Mouse (Mus musculus) liver, embryonic 14.5 days (tissue): ENCODE results near the gene Pkd1l1. TPM values are rescaled to one million over a fixed set of nuclear protein-coding genes. Genes with fewer than 3 reads are reported as not detected.

Source experiments
- ATAC-seq: fragments of 200-750 bp; cut with Nextera tagmentation; 2 replicates; pipeline ENCODE4 v1.8.0; 2017; ENCODE audit warnings: moderate number of reproducible peaks, mild to moderate bottlenecking, moderate library complexity; ENCODE audit not compliant: insufficient read depth
- DNase-seq, 3 experiments: peaks; one replicate each; pipeline ENCODE4 v3.0.0-alpha.2; 2012 to 2013; ENCODE audit warnings: low read depth in 3 of 3, low spot score in 3 of 3
- H3K27ac ChIP-seq: fragments of 300-500 bp; sonication (generic); 2 replicates; pipeline ENCODE4 v1.5.1; 2014; ENCODE audit warnings: moderate library complexity, mild to moderate bottlenecking, control low read depth, inconsistent platforms
- H3K27me3 ChIP-seq: fragments of 300-500 bp; sonication (generic); 2 replicates; pipeline ENCODE4 v1.6.1; 2014; ENCODE audit warnings: mild to moderate bottlenecking, low read length, moderate library complexity; ENCODE audit not compliant: control insufficient read depth, insufficient read depth
- H3K36me3 ChIP-seq: fragments of 300-500 bp; sonication (generic); replicated peaks from 2 replicates; pipeline ENCODE4 v1.6.1; 2014; ENCODE audit warnings: low read depth; ENCODE audit not compliant: control insufficient read depth, insufficient read depth
- H3K4me1 ChIP-seq, 2 experiments: fragments of 200-500 bp in 1 of 2; fragments of 300-500 bp in 1 of 2; sonication (generic) in 1 of 2; replicated peaks; 2 replicates each; pipeline ENCODE4 v1.6.1; 2012 to 2014; ENCODE audit warnings: antibody characterized with exemption in 1 of 2, inconsistent platforms in 1 of 2, low read length in 1 of 2; ENCODE audit not compliant: control insufficient read depth in 2 of 2, insufficient read depth in 2 of 2
- H3K4me2 ChIP-seq: fragments of 300-500 bp; sonication (generic); 2 replicates; pipeline ENCODE4 v1.6.1; 2014; ENCODE audit warnings: low read depth, mild to moderate bottlenecking, control low read depth, moderate library complexity
- H3K4me3 ChIP-seq, 2 experiments: fragments of 200-500 bp in 1 of 2; fragments of 300-500 bp in 1 of 2; sonication (generic) in 1 of 2; 2 replicates each; pipeline ENCODE4 v1.5.1; 2012 to 2014; ENCODE audit warnings: low read depth in 2 of 2, low read length in 2 of 2, mild to moderate bottlenecking in 2 of 2, control low read depth in 1 of 2, inconsistent platforms in 1 of 2, moderate library complexity in 1 of 2; ENCODE audit not compliant: insufficient read depth in 1 of 2
- H3K9ac ChIP-seq: fragments of 300-500 bp; sonication (generic); replicated peaks from 2 replicates; pipeline ENCODE4 v1.6.1; 2014; ENCODE audit warnings: mild to moderate bottlenecking, control low read depth, moderate library complexity
- H3K9me3 ChIP-seq: fragments of 300-500 bp; sonication (generic); 2 replicates; pipeline ENCODE4 v1.6.1; 2016; ENCODE audit warnings: low read length, mixed read lengths; ENCODE audit not compliant: control insufficient read depth
- CTCF ChIP-seq: IDR thresholded peaks from 2 replicates; pipeline ENCODE4 v1.5.1; 2016; ENCODE audit warnings: antibody characterized with exemption, low read depth, control low read depth
- EP300 ChIP-seq: IDR thresholded peaks from 2 replicates; pipeline ENCODE4 v1.6.1; 2016; ENCODE audit warnings: antibody characterized with exemption, low read depth
- WGBS: fragments of 180-500 bp; shearing (Covaris S2); extraction: QIAGEN DNeasy Blood & Tissue Kit; methylation state at CpG from one replicate; pipeline ENCODE4 v1.1.7; 2014; ENCODE audit not compliant: insufficient replicate concordance; 5-methylcytosine and 5-hydroxymethylcytosine counted together
- polyA plus RNA-seq, 2 experiments: library from polyadenylated mRNA; depleted of rRNA in 1 of 2; stranded (reverse) in 1 of 2; unstranded in 1 of 2; fragments of >200 nt; fragmentation: Nextera tagmentation in 1 of 2; extraction: Ambion mirVana in 1 of 2; gene quantifications; 2 replicates each; pipeline versions ENCODE4 v1.2.1 to v1.2.3; 2012 to 2014

Gene Pkd1l1
- polyA plus RNA-seq, 2 experiments, result 0.11 to 0.23 TPM

DNA sequence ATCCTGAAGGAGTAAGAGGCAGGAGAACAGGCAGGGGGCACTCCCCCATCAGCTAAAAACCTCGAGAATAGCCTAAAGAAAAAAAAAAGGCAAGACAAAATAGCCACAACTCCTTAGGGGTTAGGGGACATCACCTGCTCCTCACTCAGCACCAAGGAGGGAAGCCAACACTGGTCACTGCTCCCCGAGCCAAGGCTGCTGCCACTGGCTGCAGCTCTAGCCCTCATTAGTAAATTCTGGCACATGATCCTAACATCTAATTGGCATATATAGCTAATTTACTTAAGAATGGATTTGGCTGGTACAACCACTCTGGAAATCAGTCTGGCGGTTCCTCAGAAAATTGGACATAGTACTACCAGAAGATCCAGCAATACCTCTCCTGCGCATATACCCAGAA lies 166.1 kb downstream of the Pkd1l1 start:
- no peak overlapping the region for H3K9ac ChIP-seq
- H3K4me1 ChIP-seq, result peaks cover 0 to 2% of the 10 kb centered on the region in 2 experiments; a peak in 2 of 4 replicates
- no peak overlapping the region for H3K4me2 ChIP-seq
- TF ChIP-seq EP300, result no peak
- TF ChIP-seq CTCF, result no peak
- no peaks in the 10 kb centered on the region for H3K9me3 ChIP-seq
- no peaks in the 10 kb centered on the region for H3K36me3 ChIP-seq
- WGBS, result 54% methylated on average over 4 of the region's 4 CpGs
- no peaks in the 10 kb centered on the region for H3K27me3 ChIP-seq
- DNase-seq, result no peak
- no peak overlapping the region for H3K4me3 ChIP-seq
- ATAC-seq, result no peak
- no peak overlapping the region for H3K27ac ChIP-seq

DNA sequence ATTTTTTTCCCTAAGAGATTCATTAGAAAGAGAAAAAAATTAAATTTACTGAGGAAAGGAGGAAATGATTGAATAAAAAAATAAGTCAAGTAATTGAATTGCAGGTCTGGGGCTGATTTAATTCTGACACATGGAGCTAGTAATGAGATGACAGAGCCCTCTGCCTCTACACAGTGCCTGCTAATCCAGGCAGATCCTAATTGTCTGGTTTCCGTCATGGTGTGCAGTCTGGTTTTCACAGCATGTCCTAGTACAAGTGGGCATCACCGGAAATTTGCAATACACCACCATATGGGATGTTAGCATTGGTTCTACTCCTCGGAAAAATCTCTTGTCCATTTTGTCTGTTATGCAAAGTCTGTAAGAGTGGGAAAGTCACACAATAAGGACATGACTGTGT lies 168.9 kb downstream of the Pkd1l1 start:
- H3K9me3 ChIP-seq, result no peaks in the 10 kb centered on the region
- DNase-seq (no peak), ATAC-seq (no peak)
- no peaks in the 10 kb centered on the region for H3K36me3 ChIP-seq
- TF ChIP-seq CTCF, result no peak
- TF ChIP-seq EP300, result no peak
- H3K27ac ChIP-seq, result no peak overlapping the region
- no peaks in the 10 kb centered on the region for H3K27me3 ChIP-seq
- no peak overlapping the region for H3K4me2 ChIP-seq
- 65% methylated on average over 3 of the region's 3 CpGs for WGBS
- no peak overlapping the region for H3K4me3 ChIP-seq
- no peak overlapping the region for H3K9ac ChIP-seq
- H3K4me1 ChIP-seq, result no peaks in the 10 kb centered on the region

- ATAC-seq, result no peak
- Histone ChIP-seq H3K9ac (no peak overlapping the region), H3K27me3 (no peaks in the 10 kb centered on the region), H3K9me3 (no peaks in the 10 kb centered on the region), H3K4me2 (no peak overlapping the region), H3K4me1 (no peaks in the 10 kb centered on the region; a peak in 1 of 4 replicates), H3K36me3 (no peaks in the 10 kb centered on the region), H3K4me3 (no peak overlapping the region), H3K27ac (no peak overlapping the region)
- no peak for DNase-seq
- TF ChIP-seq EP300, result no peak
- no peak for TF ChIP-seq CTCF
- 66% methylated on average over 5 of the region's 5 CpGs for WGBS
Measured at GRCm38 (mm10) chr11:8797486-8797885, 175.6 kb downstream of the Pkd1l1 start.

GRCm38 (mm10) chr11:8795031-8795430 lies 178.0 kb downstream of the Pkd1l1 start:
- no peaks in the 10 kb centered on the region for H3K36me3 ChIP-seq
- no peak overlapping the region for H3K9ac ChIP-seq
- ATAC-seq (no peak), DNase-seq (no peak)
- no peak overlapping the region for H3K4me2 ChIP-seq
- H3K4me3 ChIP-seq, result no peak overlapping the region
- no peak for TF ChIP-seq CTCF
- TF ChIP-seq EP300, result no peak
- H3K27me3 ChIP-seq, result no peaks in the 10 kb centered on the region
- no peaks in the 10 kb centered on the region; a peak in 1 of 4 replicates for H3K4me1 ChIP-seq
- 55% methylated on average over 3 of the region's 3 CpGs for WGBS
- no peaks in the 10 kb centered on the region for H3K9me3 ChIP-seq
- no peak overlapping the region for H3K27ac ChIP-seq

- H3K4me2 ChIP-seq, result no peak overlapping the region
- no peak overlapping the region for H3K27ac ChIP-seq
- no peaks in the 10 kb centered on the region for H3K36me3 ChIP-seq
- H3K4me1 ChIP-seq, result no peaks in the 10 kb centered on the region; a peak in 1 of 4 replicates
- no peaks in the 10 kb centered on the region for H3K27me3 ChIP-seq
- DNase-seq (no peak), ATAC-seq (no peak)
- no peak overlapping the region for H3K4me3 ChIP-seq
- H3K9me3 ChIP-seq, result no peaks in the 10 kb centered on the region
- WGBS, result 43% methylated on average over 2 of the region's 2 CpGs
- no peak overlapping the region for H3K9ac ChIP-seq
- no peak for TF ChIP-seq EP300
- no peak for TF ChIP-seq CTCF
Measured at GRCm38 (mm10) chr11:8792146-8792545, 180.9 kb downstream of the Pkd1l1 start.

- H3K36me3 ChIP-seq, result no peaks in the 10 kb centered on the region
- H3K4me1 ChIP-seq, result no peaks in the 10 kb centered on the region; a peak in 1 of 4 replicates
- DNase-seq (no peak), ATAC-seq (no peak)
- no peak overlapping the region for H3K27ac ChIP-seq
- 53% methylated on average over 5 of the region's 5 CpGs for WGBS
- no peak overlapping the region for H3K4me2 ChIP-seq
- H3K9me3 ChIP-seq, result no peaks in the 10 kb centered on the region
- no peak overlapping the region for H3K4me3 ChIP-seq
- H3K9ac ChIP-seq, result no peak overlapping the region
- no peak for TF ChIP-seq CTCF
- no peak for TF ChIP-seq EP300
- H3K27me3 ChIP-seq, result no peaks in the 10 kb centered on the region
Measured at GRCm38 (mm10) chr11:8789186-8789585, 183.9 kb downstream of the Pkd1l1 start.
